Mouse (Mus musculus) lung, adult 18-20 months (tissue): Measurements from ENCODE around the gene Rph3a.

Experiments
- DNase-seq, 2 experiments: peaks; one replicate each; pipeline ENCODE4 v3.0.0; 2022; ENCODE audit warnings: mixed read lengths in 2 of 2

The Rph3a gene

GRCm38 (mm10) chr5:121009811-121010569 lies at the start of gene Rph3a:
Rph3a (minus strand) TSS chr5:121010092.
- no peak for DNase-seq

GRCm38 (mm10) chr5:121058261-121058660 lies 48.4 kb upstream of the Rph3a start:
- DNase-seq: no peak

GRCm38 (mm10) chr5:121053886-121054285 lies 44.0 kb upstream of the Rph3a start:
- DNase-seq: no peak

- DNase-seq: no peak
Measured at GRCm38 (mm10) chr5:121041791-121042190, 31.9 kb upstream of the Rph3a start.

- no peak for DNase-seq
Measured at GRCm38 (mm10) chr5:121039465-121039864, 29.6 kb upstream of the Rph3a start.

GRCm38 (mm10) chr5:121030161-121030560 lies 20.3 kb upstream of the Rph3a start:
- DNase-seq: no peak

- DNase-seq: no peak
Measured at GRCm38 (mm10) chr5:121019505-121019904, 9.6 kb upstream of the Rph3a start.

GRCm38 (mm10) chr5:121017699-121018098 lies 7.8 kb upstream of the Rph3a start:
- no peak for DNase-seq

- DNase-seq: no peak
Measured at GRCm38 (mm10) chr5:121016405-121016804, 6.5 kb upstream of the Rph3a start.

GRCm38 (mm10) chr5:121014496-121014895 lies 4.6 kb upstream of the Rph3a start:
- no peak for DNase-seq

- no peak for DNase-seq
Measured at GRCm38 (mm10) chr5:121011962-121012361, 2.1 kb upstream of the Rph3a start.

GRCm38 (mm10) chr5:121009406-121009805 lies 486 bp downstream of the Rph3a start:
- DNase-seq: peak in 1 of 2 experiments; percentile 8

GRCm38 (mm10) chr5:121008411-121009239 lies 1.3 kb downstream of the Rph3a start:
- DNase-seq: no peak

GRCm38 (mm10) chr5:121007563-121007962 lies 2.3 kb downstream of the Rph3a start:
- DNase-seq: no peak

- DNase-seq: no peak
Measured at GRCm38 (mm10) chr5:121007130-121007529, 2.8 kb downstream of the Rph3a start.

GRCm38 (mm10) chr5:121006176-121006575 lies 3.7 kb downstream of the Rph3a start:
- DNase-seq: no peak

GRCm38 (mm10) chr5:121003781-121004180 lies 6.1 kb downstream of the Rph3a start:
- DNase-seq: no peak

GRCm38 (mm10) chr5:120999573-120999972 lies 10.3 kb downstream of the Rph3a start:
- no peak for DNase-seq

- no peak for DNase-seq
Measured at GRCm38 (mm10) chr5:120988373-120988772, 21.5 kb downstream of the Rph3a start.

GRCm38 (mm10) chr5:120983029-120983428 lies 26.9 kb downstream of the Rph3a start:
- DNase-seq: no peak

GRCm38 (mm10) chr5:120981211-120981610 lies 28.7 kb downstream of the Rph3a start:
- no peak for DNase-seq

GRCm38 (mm10) chr5:120980116-120980515 lies 29.8 kb downstream of the Rph3a start:
- DNase-seq: no peak

GRCm38 (mm10) chr5:120976138-120976537 lies 33.8 kb downstream of the Rph3a start:
- DNase-seq: no peak

- DNase-seq: no peak
Measured at GRCm38 (mm10) chr5:120974522-120974921, 35.4 kb downstream of the Rph3a start.
